Mouse (Mus musculus) erythroblast, embryonic 14.5 days (primary cell): Measurements from ENCODE around the gene Cyp4b1.
"Not testable (repeated sequence)": the region's sequence is repeated elsewhere in the genome, so short reads cannot be mapped to it uniquely, and the experiment has no call there.

ENCODE experiments used
- GATA1 ChIP-seq: IDR thresholded peaks from 2 replicates; pipeline ENCODE4 v1.6.1; 2012; ENCODE audit warnings: low read length, inconsistent platforms, mixed read lengths
- TAL1 ChIP-seq: IDR thresholded peaks from 3 replicates; pipeline ENCODE4 v1.6.1; 2012; ENCODE audit warnings: low read length, inconsistent platforms, mixed read lengths

- TF ChIP-seq GATA1, TAL1: not testable (repeated sequence)
Observed at GRCm38 (mm10) chr4:115655841-115656534, 8.5 kb upstream of the Cyp4b1 start.
